Mouse (Mus musculus): Measurements from ENCODE around the gene Creb3l2. TPM values are rescaled to one million over a fixed set of nuclear protein-coding genes. Genes with fewer than 3 reads are reported as not detected.
"Not testable (repeated sequence)": the region's sequence is repeated elsewhere in the genome, so short reads cannot be mapped to it uniquely, and the experiment has no call there.

Gene Creb3l2
- 10 to 100 TPM; 27.4 to 29.5 TPM for total RNA-seq (2021)
- long read RNA-seq, experiment 1, full-length matches to known transcripts, result 6 of 13 reads
- long read RNA-seq, experiment 1, partial matches to known transcripts, result 0 of 13 reads
- long read RNA-seq, experiment 1, other reads (novel, unspliced or antisense), result 7 of 13 reads
- long read RNA-seq, experiment 2, full-length matches to known transcripts, result 5 of 19 reads
- long read RNA-seq, experiment 2, partial matches to known transcripts, result 2 of 19 reads
- long read RNA-seq, experiment 2, other reads (novel, unspliced or antisense), result 12 of 19 reads

- intact Hi-C loops (cut with DNase I), result loop anchor here (5.0 kb wide), 1 partner anchor 35 kb away; no protein-coding TSS in a partner anchor
Measured at GRCm38 (mm10) chr6:37442041-37442667, at the start of gene Creb3l2. Creb3l2 (minus strand) TSS chr6:37442146.

GRCm38 (mm10) chr6:37486502-37486901, 44.6 kb upstream of the Creb3l2 start:
- DNase-seq, result no peak
- intact Hi-C loops (cut with DNase I), result no loop called here

More at GRCm38 (mm10) chr6:37442041-37442667, at the start of gene Creb3l2:
- peak; percentile 94 to 96 for DNase-seq

- intact Hi-C loops (cut with DNase I), result no loop called here
- DNase-seq, result no peak
Measured at GRCm38 (mm10) chr6:37484588-37485070, 42.7 kb upstream of the Creb3l2 start.

- no peak for DNase-seq
- intact Hi-C loops (cut with DNase I), result no loop called here
Measured at GRCm38 (mm10) chr6:37483262-37483661, 41.3 kb upstream of the Creb3l2 start.

- no peak for DNase-seq
- intact Hi-C loops (cut with DNase I), result no loop called here
Measured at GRCm38 (mm10) chr6:37481147-37481546, 39.2 kb upstream of the Creb3l2 start.

GRCm38 (mm10) chr6:37480008-37480407, 38.1 kb upstream of the Creb3l2 start:
- intact Hi-C loops (cut with DNase I), result no loop called here
- no peak for DNase-seq

- no peak for DNase-seq
- intact Hi-C loops (cut with DNase I), result no loop called here
Measured at GRCm38 (mm10) chr6:37478481-37478880, 36.5 kb upstream of the Creb3l2 start.

- intact Hi-C loops (cut with DNase I), result no loop called here
- DNase-seq, result peak; percentile 13 to 37
Measured at GRCm38 (mm10) chr6:37473674-37474342, 31.9 kb upstream of the Creb3l2 start.

GRCm38 (mm10) chr6:37470216-37470615, 28.3 kb upstream of the Creb3l2 start:
- intact Hi-C loops (cut with DNase I), result no loop called here
- DNase-seq, result no peak

GRCm38 (mm10) chr6:37465847-37466246, 23.9 kb upstream of the Creb3l2 start:
- no peak for DNase-seq
- intact Hi-C loops (cut with DNase I), result loop anchor here (2.0 to 10.0 kb wide), 3 partner anchors 409 to 599 kb away; partner anchors contain the start of gene Trim24

GRCm38 (mm10) chr6:37465356-37465755, 23.4 kb upstream of the Creb3l2 start:
- intact Hi-C loops (cut with DNase I), result loop anchor here (2.0 to 10.0 kb wide), 3 partner anchors 409 to 599 kb away; partner anchors contain the start of gene Trim24
- DNase-seq, result no peak

GRCm38 (mm10) chr6:37464585-37464984, 22.6 kb upstream of the Creb3l2 start:
- intact Hi-C loops (cut with DNase I), result loop anchor here (2.0 to 10.0 kb wide), 3 partner anchors 410 to 600 kb away; partner anchors contain the start of gene Trim24
- no peak for DNase-seq

GRCm38 (mm10) chr6:37463517-37464482, 21.9 kb upstream of the Creb3l2 start:
- intact Hi-C loops (cut with DNase I), result loop anchor here (2.0 to 10.0 kb wide), 3 partner anchors 411 to 601 kb away; partner anchors contain the start of gene Trim24
- peak; percentile 31 to 38 for DNase-seq

- DNase-seq, result no peak
- intact Hi-C loops (cut with DNase I), result loop anchor here (10.0 kb wide), 2 partner anchors 414 to 544 kb away; partner anchors contain the start of gene Trim24
Measured at GRCm38 (mm10) chr6:37460681-37461080, 18.7 kb upstream of the Creb3l2 start.

GRCm38 (mm10) chr6:37459656-37460055, 17.7 kb upstream of the Creb3l2 start:
- intact Hi-C loops (cut with DNase I), result loop anchor here (10.0 kb wide), 3 partner anchors 235 to 545 kb away; partner anchors contain the start of gene Trim24
- DNase-seq, result not testable (repeated sequence)

- intact Hi-C loops (cut with DNase I), result loop anchor here (10.0 kb wide), 1 partner anchor 233 kb away; no protein-coding TSS in a partner anchor
- DNase-seq, result no peak
Measured at GRCm38 (mm10) chr6:37457990-37458655, 16.2 kb upstream of the Creb3l2 start.

GRCm38 (mm10) chr6:37455540-37455939, 13.6 kb upstream of the Creb3l2 start:
- no peak for DNase-seq
- intact Hi-C loops (cut with DNase I), result loop anchor here (10.0 kb wide), 1 partner anchor 231 kb away; no protein-coding TSS in a partner anchor

GRCm38 (mm10) chr6:37453047-37453446, 11.1 kb upstream of the Creb3l2 start:
- intact Hi-C loops (cut with DNase I), result loop anchor here (10.0 kb wide), 1 partner anchor 228 kb away; no protein-coding TSS in a partner anchor
- no peak for DNase-seq

GRCm38 (mm10) chr6:37451664-37452063, 9.7 kb upstream of the Creb3l2 start:
- no peak for DNase-seq
- intact Hi-C loops (cut with DNase I), result loop anchor here (10.0 kb wide), 1 partner anchor 227 kb away; no protein-coding TSS in a partner anchor

Measured in heart, postnatal 14 days (tissue).